Mouse (Mus musculus) B cell, adult 62 days (primary cell): Measurements from ENCODE around the gene Krt80. TPM values are rescaled to one million over a fixed set of nuclear protein-coding genes. Genes with fewer than 3 reads are reported as not detected.

Experiments
- total RNA-seq: library from RNA; stranded (reverse); gene quantifications from 4 replicates; pipeline ENCODE4 v1.2.4, GENCODE M21; 2023

Gene Krt80
- 0.19 to 0.33 TPM in 2 of 4 replicates, not detected in the others for total RNA-seq

DNA sequence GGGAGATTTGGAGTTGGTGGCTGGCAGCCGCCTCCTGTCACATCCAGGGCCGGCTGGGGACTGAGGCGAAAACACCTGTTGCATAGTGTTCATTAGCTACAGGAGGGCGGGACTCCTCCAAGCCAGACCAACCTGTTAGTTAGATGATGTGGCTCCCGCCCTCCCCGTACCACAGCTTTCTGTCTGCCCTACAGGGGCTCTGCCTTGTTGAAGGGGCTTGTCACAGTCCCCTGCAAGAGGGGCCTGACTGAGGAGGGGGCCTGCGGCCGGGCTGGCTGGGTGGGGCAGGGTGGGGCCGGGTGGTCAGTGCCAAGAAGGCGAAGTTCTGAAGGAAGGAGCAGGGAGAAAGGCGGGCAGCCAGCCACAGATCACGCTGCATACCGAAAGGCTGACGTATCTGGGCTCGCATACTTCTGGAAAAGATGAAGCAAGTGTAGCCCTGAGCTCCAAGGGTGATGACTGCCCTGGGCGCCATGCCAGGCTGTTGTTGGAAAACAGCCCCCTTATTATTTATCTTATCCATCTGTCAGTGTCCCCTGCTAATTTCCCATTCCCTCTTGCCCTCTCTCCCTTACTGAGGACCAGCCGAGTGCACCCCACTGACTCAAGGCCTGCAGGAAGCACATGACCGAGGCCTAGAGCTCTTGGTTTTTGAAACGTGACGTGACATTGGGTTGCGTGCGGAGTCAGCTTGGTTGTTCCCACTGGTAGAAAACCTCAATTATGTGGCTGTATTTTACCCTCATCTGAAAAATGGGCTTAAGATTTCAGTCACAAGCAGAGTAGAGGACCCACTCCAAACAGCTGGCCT is at the start of gene Krt80:
TSS of gene Krt80 (minus strand) at position 62 of the 811 bp plus-strand sequence.

DNA sequence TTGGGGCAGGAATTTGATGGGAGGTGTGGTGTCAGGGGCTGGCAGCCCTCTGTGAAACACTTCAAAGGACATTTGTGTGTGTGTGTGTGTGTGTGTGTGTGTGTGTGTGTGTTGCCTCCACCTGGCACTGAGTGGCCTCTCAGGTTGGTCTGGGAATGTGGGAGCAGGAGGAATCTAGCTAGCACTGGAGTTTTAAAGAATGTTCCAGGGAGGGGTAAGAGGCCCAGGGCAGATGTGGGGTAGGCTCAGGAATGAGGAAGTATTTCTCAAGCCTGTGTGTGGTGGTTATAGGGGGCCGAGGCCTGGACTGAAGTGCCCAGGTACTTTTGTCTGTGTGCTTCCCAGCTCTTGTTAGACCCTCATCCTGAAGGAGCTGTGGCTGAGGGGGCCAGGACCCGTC is 40.8 kb upstream of the Krt80 start, which contains the start of gene Krt7:
TSS of gene Krt7 (plus strand) at position 269 of the 400 bp plus-strand sequence.

Other genes starting within 250 kb of the Krt80 start
- 0.82 to 2.9 TPM (median 1.9 TPM) in 4 replicates for gene Acvrl1, start 241.6 kb downstream of the Krt80 start, total RNA-seq
- gene Acvr1b, start 196.1 kb downstream of the Krt80 start, total RNA-seq = 23.6 to 28.5 TPM (median 24.5 TPM) in 4 replicates
- gene Grasp, start 146.0 kb downstream of the Krt80 start, total RNA-seq = 42.7 to 47.7 TPM (median 45.2 TPM) in 4 replicates
- 576 to 657 TPM (median 622 TPM) in 4 replicates for gene Nr4a1, start 115.9 kb downstream of the Krt80 start, total RNA-seq
- gene Atg101, start 85.9 kb downstream of the Krt80 start, total RNA-seq = 64.1 to 70.9 TPM (median 69.3 TPM) in 4 replicates
- 0.94 to 1.6 TPM (median 1.3 TPM) in 4 replicates for gene 6030408B16Rik, start 77.0 kb downstream of the Krt80 start, total RNA-seq
- gene Krt7, start 40.9 kb upstream of the Krt80 start, total RNA-seq = not detected in 4 replicates
- not detected in 4 replicates for gene Krt87, start 68.6 kb upstream of the Krt80 start, total RNA-seq
- not detected in 4 replicates for gene Krt88, start 77.6 kb upstream of the Krt80 start, total RNA-seq
- not detected in 4 replicates for gene Krt81, start 93.6 kb upstream of the Krt80 start, total RNA-seq
- not detected in 4 replicates for gene Krt86, start 103.3 kb upstream of the Krt80 start, total RNA-seq
- gene Krt83, start 121.3 kb upstream of the Krt80 start, total RNA-seq = not detected in 4 replicates
- not detected in 4 replicates for gene Gm49425, start 147.1 kb upstream of the Krt80 start, total RNA-seq
- gene Krt84, start 162.7 kb upstream of the Krt80 start, total RNA-seq = not detected in 4 replicates
- not detected in 4 replicates for gene Krt82, start 180.5 kb upstream of the Krt80 start, total RNA-seq
- not detected in 4 replicates for gene Krt90, start 192.8 kb upstream of the Krt80 start, total RNA-seq
- not detected in 4 replicates for gene Krt75, start 203.7 kb upstream of the Krt80 start, total RNA-seq